Mouse (Mus musculus): ENCODE measurements around the gene Ooep.

- TF ChIP-seq USF1 (IDR thresholded peaks at IDR 0.05; ENCODE audit: low read depth, low read length), result no peak
- no peak for TF ChIP-seq POLR2A (IDR thresholded peaks at IDR 0.05; ENCODE audit: low read depth, low read length)
- no peak for TF ChIP-seq TBP (conservative IDR thresholded peaks at IDR 0.05; ENCODE audit: low read depth, low read length)
- TF ChIP-seq CTCF (conservative IDR thresholded peaks at IDR 0.05 in 1 of 2, IDR thresholded peaks at IDR 0.05 in 1 of 2; ENCODE audit: low read depth in 2 of 2, low read length in 2 of 2), result no peak
- TF ChIP-seq ZKSCAN1 (IDR thresholded peaks at IDR 0.05; ENCODE audit: borderline replicate concordance, low read depth, low read length), result no peak
Measured at GRCm38 (mm10) chr9:78393741-78394140, 15.2 kb upstream of the Ooep start.

Measured in CH12.LX (cell line).